Mouse (Mus musculus) gonadal fat pad, adult 2 months (tissue): ENCODE measurements around the gene Lekr1. TPM values are rescaled to one million over a fixed set of nuclear protein-coding genes. Genes with fewer than 3 reads are reported as not detected.

ENCODE experiments used
- DNase-seq: peaks from one replicate; pipeline ENCODE4 v3.0.0-alpha.2; 2012; ENCODE audit warnings: low read depth
- polyA plus RNA-seq: library from polyadenylated mRNA; depleted of rRNA; stranded (reverse); fragments of >200 nt; gene quantifications from 2 replicates; pipeline ENCODE4 v1.2.3, GENCODE M21; 2012; rRNA removed

Gene Lekr1
- polyA plus RNA-seq, 1 experiment, result 2.0 TPM

- no peak for DNase-seq
Measured at GRCm38 (mm10) chr3:65873093-65873830, 207.2 kb downstream of the Lekr1 start.

Other genes with a start within 250 kb of the Lekr1 start
- 12.3 and 15.8 TPM in 2 replicates for gene Tiparp, start 137.8 kb upstream of the Lekr1 start, polyA plus RNA-seq